ENCODE assay signal across 21 mouse cellular contexts in genomic region chr10:84003601-84004149, GRCm38 (mm10).
DNase-seq lines count a peak whose midpoint lies in the region; ATAC-seq and TF ChIP-seq lines count a peak whose summit lies in the region.
"Had no signal": no experiment of that assay in that cellular context is flagged by ENCODE, and none has a peak within 500 bp of the region (broad histone marks: within the 10 kb centered on the region; RNA-seq: fewer than 3 reads in every experiment).

No protein-coding gene starts in this region.

- intact Hi-C loops in left cerebral cortex, postnatal 4 days (cut with DNase I) = no loop called here

- H3K27me3 ChIP-seq in embryonic facial prominence, embryonic 14.5 days (replicated peaks; ENCODE audit: control insufficient read depth, insufficient read depth, low read length) = no peaks in the 10 kb centered on the region
- H3K27me3 ChIP-seq in embryonic facial prominence, embryonic 10.5 days (replicated peaks; ENCODE audit: low read depth, poor library complexity, severe bottlenecking) = no peaks in the 10 kb centered on the region
- H3K27me3 ChIP-seq in kidney, postnatal 0 days (ENCODE audit: insufficient read depth, low read length) = no peaks in the 10 kb centered on the region
- no peaks in the 10 kb centered on the region for H3K27me3 ChIP-seq in stomach, embryonic 15.5 days (replicated peaks)
- no peaks in the 10 kb centered on the region for H3K27me3 ChIP-seq in stomach, postnatal 0 days (ENCODE audit: control insufficient read depth, insufficient read depth, low read length)
- H3K27me3 ChIP-seq: forebrain, embryonic 13.5 days; heart, embryonic 12.5 days; midbrain, embryonic 13.5 days had no signal

- H3K36me3 ChIP-seq in embryonic facial prominence, embryonic 14.5 days (ENCODE audit: control insufficient read depth, insufficient read depth, low read length) = no peaks in the 10 kb centered on the region
- no peaks in the 10 kb centered on the region for H3K36me3 ChIP-seq in embryonic facial prominence, embryonic 10.5 days (replicated peaks)
- H3K36me3 ChIP-seq in kidney, postnatal 0 days (ENCODE audit: insufficient read depth, low read length) = no peaks in the 10 kb centered on the region
- H3K36me3 ChIP-seq in stomach, embryonic 15.5 days = no peaks in the 10 kb centered on the region
- H3K36me3 ChIP-seq in stomach, postnatal 0 days (ENCODE audit: control insufficient read depth, insufficient read depth, low read length) = no peaks in the 10 kb centered on the region
- H3K36me3 ChIP-seq: heart, embryonic 12.5 days; hindbrain, embryonic 10.5 days; liver, embryonic 12.5 days; midbrain, embryonic 13.5 days had no signal

- peak; percentile 82 for DNase-seq in embryonic facial prominence, embryonic 14.5 days (ENCODE audit: low spot score)
- DNase-seq in embryonic facial prominence, embryonic 10.5 days (ENCODE audit: low spot score) = no peak
- DNase-seq in kidney, postnatal 0 days (ENCODE audit: low spot score) = peak; percentile 69
- no peak for DNase-seq in kidney, postnatal 10 days
- no peak for DNase-seq in stomach, postnatal 0 days (ENCODE audit: low spot score)
- DNase-seq in left cerebral cortex, postnatal 4 days = no peak
- DNase-seq: adrenal gland, postnatal 10 days; cerebellum, adult 18-20 months; cerebellum, postnatal 36 days; heart, postnatal 10 days; kidney, adult 18-20 months; lung, postnatal 10 days had no signal

- H3K27ac ChIP-seq in embryonic facial prominence, embryonic 14.5 days (replicated peaks; ENCODE audit: low read depth, low read length) = no peak overlapping the region
- H3K27ac ChIP-seq in embryonic facial prominence, embryonic 10.5 days (replicated peaks) = no peak overlapping the region
- no peak overlapping the region for H3K27ac ChIP-seq in kidney, postnatal 0 days
- peak overlapping the region; percentile 44; the same call in 1 of the 2 replicates for H3K27ac ChIP-seq in stomach, embryonic 15.5 days
- H3K27ac ChIP-seq in stomach, postnatal 0 days (replicated peaks) = no peak overlapping the region
- H3K27ac ChIP-seq: forebrain, embryonic 13.5 days; hindbrain, embryonic 10.5 days; liver, embryonic 12.5 days; midbrain, embryonic 13.5 days had no signal

- H3K9ac ChIP-seq in embryonic facial prominence, embryonic 14.5 days (ENCODE audit: low read depth, low read length) = no peak overlapping the region
- H3K9ac ChIP-seq in kidney, postnatal 0 days (ENCODE audit: low read depth, low read length) = no peak overlapping the region
- no peak overlapping the region for H3K9ac ChIP-seq in stomach, embryonic 15.5 days
- H3K9ac ChIP-seq in stomach, postnatal 0 days (ENCODE audit: low read length) = no peak overlapping the region
- H3K9ac ChIP-seq: forebrain, embryonic 13.5 days; heart, embryonic 12.5 days; liver, embryonic 12.5 days; midbrain, embryonic 13.5 days had no signal

- no peak overlapping the region for H3K4me3 ChIP-seq in embryonic facial prominence, embryonic 14.5 days (ENCODE audit: low read depth, low read length)
- H3K4me3 ChIP-seq in embryonic facial prominence, embryonic 10.5 days = no peak overlapping the region
- H3K4me3 ChIP-seq in kidney, postnatal 0 days (replicated peaks; ENCODE audit: low read depth, low read length) = no peak overlapping the region
- no peak overlapping the region for H3K4me3 ChIP-seq in stomach, embryonic 15.5 days (replicated peaks)
- no peak overlapping the region for H3K4me3 ChIP-seq in stomach, postnatal 0 days (ENCODE audit: low read depth, low read length)
- H3K4me3 ChIP-seq: forebrain, embryonic 13.5 days; heart, embryonic 12.5 days; hindbrain, embryonic 10.5 days; liver, embryonic 12.5 days; megakaryocyte, embryonic 14.5 days; midbrain, embryonic 13.5 days had no signal

- no peak for TF ChIP-seq CTCF in kidney, postnatal 0 days (IDR thresholded peaks at IDR 0.05; ENCODE audit: low read depth)
- TF ChIP-seq CTCF in stomach, postnatal 0 days (IDR thresholded peaks at IDR 0.05; ENCODE audit: low read depth) = no peak

- no peak for TF ChIP-seq EP300 in stomach, postnatal 0 days (optimal IDR thresholded peaks at IDR 0.05)

- peak; percentile 48 for ATAC-seq in embryonic facial prominence, embryonic 14.5 days (ENCODE audit: low read depth)
- no peak for ATAC-seq in kidney, postnatal 0 days (replicated peaks; ENCODE audit: low FRiP score, low read depth)
- peak; percentile 39; the same call in 1 of the 2 replicates for ATAC-seq in stomach, embryonic 15.5 days (ENCODE audit: insufficient read depth, low FRiP score, low read depth)
- no peak for ATAC-seq in stomach, postnatal 0 days (ENCODE audit: low FRiP score, low TSS enrichment)
- ATAC-seq in monocyte, adult 5-6 weeks (replicated peaks; ENCODE audit: insufficient number of reproducible peaks, low FRiP score, low TSS enrichment, poor library complexity, severe bottlenecking) = no peak
- ATAC-seq: forebrain, embryonic 13.5 days; hindbrain, embryonic 16.5 days; liver, embryonic 12.5 days; midbrain, embryonic 13.5 days had no signal

- 40% methylated on average over 8 of the region's 8 CpGs for WGBS in embryonic facial prominence, embryonic 14.5 days
- WGBS in embryonic facial prominence, embryonic 10.5 days = 78% methylated on average over 8 of the region's 8 CpGs
- 55% methylated on average over 8 of the region's 8 CpGs for WGBS in kidney, postnatal 0 days
- 53% methylated on average over 8 of the region's 8 CpGs for WGBS in stomach, embryonic 15.5 days
- WGBS in stomach, postnatal 0 days = 44% methylated on average over 8 of the region's 8 CpGs

- H3K4me2 ChIP-seq in embryonic facial prominence, embryonic 14.5 days (ENCODE audit: low read depth, low read length) = no peak overlapping the region; the same call in 1 of the 2 replicates
- H3K4me2 ChIP-seq in kidney, postnatal 0 days (ENCODE audit: low read length) = no peak overlapping the region
- H3K4me2 ChIP-seq in stomach, embryonic 15.5 days = no peak overlapping the region
- H3K4me2 ChIP-seq in stomach, postnatal 0 days (replicated peaks; ENCODE audit: low read depth) = no peak overlapping the region
- H3K4me2 ChIP-seq: forebrain, embryonic 13.5 days; heart, embryonic 12.5 days; liver, embryonic 12.5 days; midbrain, embryonic 13.5 days had no signal

- no peaks in the 10 kb centered on the region for H3K9me3 ChIP-seq in embryonic facial prominence, embryonic 14.5 days (ENCODE audit: control insufficient read depth, low read length)
- no peaks in the 10 kb centered on the region for H3K9me3 ChIP-seq in embryonic facial prominence, embryonic 10.5 days
- no peaks in the 10 kb centered on the region for H3K9me3 ChIP-seq in kidney, postnatal 0 days (replicated peaks; ENCODE audit: low read length)
- H3K9me3 ChIP-seq in stomach, embryonic 15.5 days = no peaks in the 10 kb centered on the region
- no peaks in the 10 kb centered on the region for H3K9me3 ChIP-seq in stomach, postnatal 0 days (ENCODE audit: control insufficient read depth, low read length)
- H3K9me3 ChIP-seq: forebrain, embryonic 13.5 days; heart, embryonic 12.5 days; hindbrain, embryonic 10.5 days; liver, embryonic 12.5 days; megakaryocyte, embryonic 14.5 days; midbrain, embryonic 13.5 days had no signal

- peaks cover 20% of the 10 kb centered on the region for H3K4me1 ChIP-seq in embryonic facial prominence, embryonic 14.5 days (ENCODE audit: control insufficient read depth, insufficient read depth, low read length)
- H3K4me1 ChIP-seq in embryonic facial prominence, embryonic 10.5 days = peaks cover 27% of the 10 kb centered on the region
- no peaks in the 10 kb centered on the region for H3K4me1 ChIP-seq in kidney, postnatal 0 days (replicated peaks; ENCODE audit: insufficient read depth, low read length)
- H3K4me1 ChIP-seq in stomach, embryonic 15.5 days = 0 out of 2 replicates have a peak, but pooled peaks cover 2% of the 10 kb centered on the region
- H3K4me1 ChIP-seq in stomach, postnatal 0 days (replicated peaks; ENCODE audit: control insufficient read depth, insufficient read depth) = no peaks in the 10 kb centered on the region
- H3K4me1 ChIP-seq: forebrain, embryonic 13.5 days; liver, embryonic 12.5 days; megakaryocyte, embryonic 14.5 days; midbrain, embryonic 13.5 days had no signal

Comparison
In these comparisons a context has a peak if more than half of its experiments do, and no peak if none do; other contexts are left out.
1. ATAC-seq: peak in embryonic facial prominence, embryonic 14.5 days (single experiment) and stomach, embryonic 15.5 days (single experiment); none in kidney, postnatal 0 days (single experiment), stomach, postnatal 0 days (single experiment) and monocyte, adult 5-6 weeks (single experiment).
2. DNase-seq: peak in embryonic facial prominence, embryonic 14.5 days (single experiment) and kidney, postnatal 0 days (single experiment); none in embryonic facial prominence, embryonic 10.5 days (single experiment), kidney, postnatal 10 days (single experiment), stomach, postnatal 0 days (single experiment) and left cerebral cortex, postnatal 4 days (single experiment).